Mouse (Mus musculus) hindbrain, embryonic 10.5 days (tissue): ENCODE data around the gene Myadml2. TPM values are rescaled to one million over a fixed set of nuclear protein-coding genes. Genes with fewer than 3 reads are reported as not detected.

Experiments used
- DNase-seq: peaks from one replicate; pipeline ENCODE4 v3.0.0-alpha.2; 2017; ENCODE audit warnings: low spot score
- H3K27ac ChIP-seq: fragments of 300-500 bp; sonication (generic); 2 replicates; pipeline ENCODE4 v1.5.1; 2016; ENCODE audit warnings: mild to moderate bottlenecking, moderate library complexity
- H3K27me3 ChIP-seq: fragments of 300-500 bp; sonication (generic); 2 replicates; pipeline ENCODE4 v1.6.1; 2016; ENCODE audit warnings: mild to moderate bottlenecking; ENCODE audit not compliant: poor library complexity, insufficient read depth, severe bottlenecking
- H3K36me3 ChIP-seq: fragments of 300-500 bp; sonication (generic); 2 replicates; pipeline ENCODE4 v1.6.1; 2016; ENCODE audit warnings: mild to moderate bottlenecking, moderate library complexity
- H3K4me1 ChIP-seq: fragments of 300-500 bp; sonication (generic); replicated peaks from 2 replicates; pipeline ENCODE4 v1.6.1; 2016; ENCODE audit warnings: mild to moderate bottlenecking
- H3K4me3 ChIP-seq: fragments of 300-500 bp; sonication (generic); 2 replicates; pipeline ENCODE4 v1.5.1; 2016; ENCODE audit warnings: mild to moderate bottlenecking, moderate library complexity
- H3K9me3 ChIP-seq: fragments of 300-500 bp; sonication (generic); 2 replicates; pipeline ENCODE4 v1.6.1; 2016; ENCODE audit warnings: mild to moderate bottlenecking, moderate library complexity
- WGBS: fragments of 180-500 bp; shearing (Covaris S2); methylation state at CpG from one replicate; pipeline ENCODE4 v1.1.7; 2016; 5-methylcytosine and 5-hydroxymethylcytosine counted together
- polyA plus RNA-seq: library from polyadenylated mRNA; unstranded; fragments of >200 nt; fragmentation: Nextera tagmentation; extraction: Ambion mirVana; gene quantifications from 2 replicates; pipeline ENCODE4 v1.2.1, GENCODE M21; 2016

Myadml2 gene
- polyA plus RNA-seq, 1 experiment from 2014 or later: not detected

DNA sequence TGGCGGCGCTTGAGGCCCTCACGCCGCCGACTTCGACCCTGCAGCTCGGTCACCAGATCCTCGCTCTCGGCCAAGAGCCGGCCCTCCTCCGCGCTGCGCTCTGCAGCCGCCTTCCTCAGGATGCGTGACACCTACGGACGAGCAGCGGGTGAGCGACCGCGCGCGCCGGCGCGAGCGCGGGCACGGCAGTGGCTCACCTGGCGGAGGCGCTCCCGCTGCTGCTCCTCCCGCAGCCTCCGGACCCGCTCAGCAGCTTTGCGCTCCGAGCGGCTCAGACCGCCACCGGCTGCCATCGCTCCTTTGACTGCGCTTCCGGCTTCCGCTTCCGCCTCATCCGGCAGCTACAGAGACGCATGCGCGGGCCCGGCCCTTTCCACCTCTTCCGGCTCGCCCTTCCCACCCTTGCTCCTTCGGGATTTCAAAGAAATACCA, 23.3 kb downstream of the Myadml2 start:
- Histone ChIP-seq H3K27ac (peak overlapping the region; percentile 88), H3K27me3 (no peaks in the 10 kb centered on the region), H3K9me3 (no peaks in the 10 kb centered on the region), H3K4me3 (peak overlapping the region; percentile 93), H3K4me1 (peaks cover 36% of the 10 kb centered on the region), H3K36me3 (peaks cover 72% of the 10 kb centered on the region)
- peak; percentile 87 for DNase-seq
- WGBS: under 1% methylated on average over 53 of the region's 53 CpGs

DNA sequence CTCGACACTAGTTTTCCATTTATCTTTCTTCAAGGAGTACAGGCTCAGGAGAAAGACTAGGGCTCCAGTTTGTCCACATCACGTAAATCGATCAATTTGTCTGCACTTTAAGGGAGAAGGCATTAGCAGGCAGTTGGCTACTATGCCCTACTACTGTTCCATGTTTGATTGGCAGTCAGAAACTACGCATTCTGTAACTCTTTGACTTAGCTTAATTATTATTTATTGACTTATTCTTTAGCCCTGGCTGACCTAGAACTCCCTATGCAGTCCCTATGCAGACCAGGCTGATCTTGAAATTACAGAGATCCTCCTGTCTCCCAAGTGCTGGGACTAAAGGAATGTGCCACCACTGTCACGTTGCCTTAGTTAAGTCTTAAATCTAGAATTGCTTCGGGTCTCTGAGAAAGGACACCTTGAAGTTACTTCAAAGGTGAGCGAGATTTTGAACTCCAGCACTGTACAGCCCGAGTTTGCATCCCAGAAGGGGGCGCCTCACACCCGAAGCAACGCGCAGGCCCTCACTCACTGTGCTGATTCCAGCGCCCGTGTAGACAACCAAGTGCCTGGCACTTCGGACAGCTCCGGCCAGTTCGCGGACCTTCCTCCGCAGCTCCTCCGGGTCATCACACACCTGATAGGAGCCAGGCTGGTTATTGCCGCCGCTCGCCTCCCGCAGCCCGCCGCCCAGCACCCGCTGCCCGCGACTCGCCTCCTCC, 23.8 kb downstream of the Myadml2 start:
- Histone ChIP-seq H3K27ac (peak overlapping the region; percentile 88), H3K36me3 (peaks cover 72% of the 10 kb centered on the region), H3K27me3 (no peaks in the 10 kb centered on the region), H3K4me1 (peaks cover 30% of the 10 kb centered on the region), H3K4me3 (peak overlapping the region; percentile 93), H3K9me3 (no peaks in the 10 kb centered on the region)
- DNase-seq: peak; percentile 64
- WGBS: 13% methylated on average over 30 of the region's 30 CpGs

DNA sequence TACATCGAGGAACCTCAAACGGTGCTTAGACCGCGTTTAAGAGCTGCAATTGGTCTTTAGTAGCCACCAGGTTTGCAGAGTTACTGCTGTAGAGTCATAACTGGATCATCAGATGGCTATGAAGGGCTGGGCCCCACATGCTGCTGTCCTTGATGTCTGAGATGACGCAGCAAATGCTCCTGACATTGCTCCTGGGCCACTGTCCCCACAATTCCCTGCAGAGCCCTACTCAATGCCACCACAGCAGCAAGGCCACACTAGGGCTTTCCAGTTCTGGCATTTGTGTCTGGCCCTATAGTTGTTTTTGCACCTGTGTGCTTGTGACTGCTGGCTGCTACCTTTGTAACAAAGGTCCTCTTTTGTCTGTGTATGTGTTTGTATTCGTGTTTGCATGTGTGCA, 25.2 kb downstream of the Myadml2 start:
- WGBS: 90% methylated on average over 6 of the region's 6 CpGs
- H3K4me3 ChIP-seq: no peak overlapping the region
- peaks cover 74% of the 10 kb centered on the region for H3K36me3 ChIP-seq
- H3K27ac ChIP-seq: no peak overlapping the region
- H3K4me1 ChIP-seq: peaks cover 33% of the 10 kb centered on the region
- no peaks in the 10 kb centered on the region for H3K9me3 ChIP-seq
- H3K27me3 ChIP-seq: no peaks in the 10 kb centered on the region
- no peak for DNase-seq

DNA sequence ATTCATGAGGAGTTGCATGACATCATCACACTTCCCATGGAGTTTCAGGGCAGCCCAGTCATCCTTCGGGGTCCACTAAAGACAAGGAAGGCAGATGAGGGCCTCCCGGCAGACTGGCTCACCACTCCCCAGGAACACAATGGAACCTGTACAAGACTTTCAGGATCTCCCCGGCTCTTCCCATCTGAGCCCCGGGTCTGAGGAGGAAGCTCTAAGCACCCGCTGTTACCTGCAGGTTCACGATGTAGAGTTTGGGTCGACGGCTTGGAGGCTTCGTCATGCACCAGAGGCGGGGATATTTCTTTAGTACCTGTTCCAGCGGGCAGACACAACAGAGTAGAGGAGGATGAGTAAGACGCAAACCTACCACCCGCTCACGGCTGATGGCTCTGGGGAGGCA, 27.8 kb downstream of the Myadml2 start:
- H3K27ac ChIP-seq: no peak overlapping the region
- H3K4me1 ChIP-seq: peaks cover 46% of the 10 kb centered on the region
- no peak for DNase-seq
- H3K36me3 ChIP-seq: peaks cover 66% of the 10 kb centered on the region
- H3K4me3 ChIP-seq: no peak overlapping the region
- H3K9me3 ChIP-seq: no peaks in the 10 kb centered on the region
- no peaks in the 10 kb centered on the region for H3K27me3 ChIP-seq
- WGBS: 95% methylated on average over 14 of the region's 14 CpGs

DNA sequence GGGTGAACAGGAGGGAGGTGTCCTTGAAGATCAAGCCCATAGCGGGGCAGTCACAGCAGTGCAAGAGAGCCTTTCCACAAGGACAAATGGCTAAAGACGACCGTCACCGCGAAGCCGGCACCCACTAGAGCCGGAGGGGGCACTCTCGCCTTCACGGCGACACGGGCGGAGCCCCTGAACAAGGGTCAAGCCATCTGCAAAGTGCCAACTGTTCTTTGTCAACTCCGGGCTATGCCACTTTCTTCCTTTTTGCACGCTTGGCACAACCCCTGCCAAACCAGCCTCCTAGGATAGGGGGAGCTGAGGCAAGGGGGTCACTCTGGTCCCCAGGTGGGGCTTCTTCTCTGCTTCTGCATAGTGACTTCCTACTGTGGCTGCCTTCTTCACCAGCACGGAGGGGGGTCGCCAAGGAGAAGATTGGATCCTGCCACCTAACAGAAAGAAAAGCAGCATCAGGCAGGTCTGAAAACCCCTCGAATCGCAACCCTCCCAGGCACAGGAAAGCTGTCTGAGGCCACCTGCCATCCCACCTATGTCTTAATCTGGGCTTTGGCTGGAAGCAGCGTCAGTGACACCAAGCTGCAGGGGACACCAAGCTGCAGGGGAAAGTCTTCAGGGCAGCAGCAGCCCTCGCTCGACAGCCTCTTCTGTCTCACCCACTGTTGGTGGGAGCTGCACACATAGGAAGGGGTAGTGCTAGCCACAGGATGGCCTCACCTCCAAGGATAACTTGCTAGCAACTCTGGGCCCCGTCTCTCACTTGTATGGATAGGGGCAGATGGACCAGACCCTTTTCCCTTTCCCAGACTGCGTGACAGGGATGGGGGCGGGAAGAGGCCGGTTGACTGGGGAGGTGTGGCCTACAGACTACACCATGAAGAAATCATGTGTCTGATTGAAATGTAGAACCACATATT, 29.1 kb downstream of the Myadml2 start:
- peaks cover 77% of the 10 kb centered on the region for H3K36me3 ChIP-seq
- no peaks in the 10 kb centered on the region for H3K27me3 ChIP-seq
- H3K4me3 ChIP-seq: peak overlapping the region; percentile 23; the same call in 1 of the 2 replicates
- H3K4me1 ChIP-seq: peaks cover 42% of the 10 kb centered on the region
- H3K27ac ChIP-seq: peak overlapping the region; percentile 89
- H3K9me3 ChIP-seq: no peaks in the 10 kb centered on the region
- 94% methylated on average over 25 of the region's 25 CpGs for WGBS
- no peak for DNase-seq

DNA sequence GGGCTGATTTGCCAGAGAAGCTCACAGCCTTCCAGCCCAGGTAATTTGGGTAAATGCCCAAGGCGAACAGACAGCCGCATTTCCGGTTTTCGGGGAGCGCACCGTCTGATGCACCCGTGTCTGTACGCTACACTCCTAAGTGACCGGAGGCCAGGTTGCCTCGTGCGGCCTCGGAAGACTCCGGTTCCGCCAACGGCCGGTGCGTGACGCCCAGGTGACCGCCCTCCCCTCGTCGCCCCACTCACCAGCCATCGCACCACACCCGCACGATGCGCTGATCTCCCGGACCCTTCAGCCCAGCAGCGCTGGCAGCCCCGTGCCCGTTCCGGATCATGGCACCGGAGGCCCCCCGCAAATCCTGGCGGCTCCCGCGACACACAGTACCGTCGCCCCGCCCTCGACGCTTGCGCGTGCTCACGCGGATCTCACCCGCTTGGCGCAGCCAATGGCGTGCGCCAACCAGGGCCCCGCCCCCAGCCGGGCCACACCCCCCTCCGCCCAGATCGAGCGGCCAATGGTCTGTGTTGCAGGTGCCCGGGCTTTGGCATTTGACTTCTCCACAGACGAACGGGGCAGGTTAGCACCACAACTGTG, 30.3 kb downstream of the Myadml2 start, which contains the start of gene Pcyt2:
Pcyt2 (minus strand) TSS at position 418 of the 594 bp plus-strand sequence.
- Histone ChIP-seq H3K9me3 (no peaks in the 10 kb centered on the region), H3K4me1 (peaks cover 38% of the 10 kb centered on the region), H3K36me3 (peaks cover 81% of the 10 kb centered on the region), H3K27ac (peak within 1 kb of the TSS; percentile 89), H3K4me3 (peak within 1 kb of the TSS; percentile 79), H3K27me3 (no peaks in the 10 kb centered on the region)
- peak; percentile 91 for DNase-seq
- WGBS: under 1% methylated on average over 56 of the region's 56 CpGs

DNA sequence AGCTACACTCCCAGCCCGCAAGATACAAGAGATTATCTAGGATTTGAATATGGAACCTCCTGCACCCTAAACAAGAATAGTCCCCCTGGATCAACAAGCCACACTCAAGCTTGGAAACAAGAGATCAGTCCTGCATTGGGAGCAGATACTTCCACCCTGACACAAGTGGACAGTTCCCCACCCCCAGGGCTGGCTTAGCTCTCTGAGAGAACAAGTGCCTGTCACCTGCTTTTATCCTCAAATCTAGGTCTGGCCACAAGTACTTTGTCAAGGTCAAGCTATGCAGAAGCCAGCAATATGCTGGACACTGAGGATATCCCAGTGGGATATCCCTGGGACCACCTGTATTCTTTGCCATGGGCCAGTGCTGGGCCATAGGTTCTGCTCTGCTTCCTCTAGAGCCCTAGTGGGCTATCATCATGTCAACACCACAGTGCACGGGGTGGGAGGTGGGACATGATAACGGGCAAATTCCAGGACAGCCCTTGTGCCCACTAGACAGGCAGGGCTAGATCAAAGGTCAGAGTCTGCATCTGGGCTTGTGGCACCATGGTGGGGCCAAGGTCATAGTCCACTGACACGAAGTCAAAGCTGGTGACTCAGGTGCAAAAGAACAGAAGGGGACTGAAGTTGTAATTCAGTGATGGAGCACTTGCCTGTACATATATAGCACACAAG, 31.2 kb downstream of the Myadml2 start:
- H3K36me3 ChIP-seq: peaks cover 82% of the 10 kb centered on the region
- no peaks in the 10 kb centered on the region for H3K27me3 ChIP-seq
- DNase-seq: no peak
- 53% methylated on average over 4 of the region's 4 CpGs for WGBS
- no peaks in the 10 kb centered on the region for H3K9me3 ChIP-seq
- peak overlapping the region; percentile 89 for H3K27ac ChIP-seq
- H3K4me1 ChIP-seq: peaks cover 38% of the 10 kb centered on the region
- H3K4me3 ChIP-seq: peak overlapping the region; percentile 79

DNA sequence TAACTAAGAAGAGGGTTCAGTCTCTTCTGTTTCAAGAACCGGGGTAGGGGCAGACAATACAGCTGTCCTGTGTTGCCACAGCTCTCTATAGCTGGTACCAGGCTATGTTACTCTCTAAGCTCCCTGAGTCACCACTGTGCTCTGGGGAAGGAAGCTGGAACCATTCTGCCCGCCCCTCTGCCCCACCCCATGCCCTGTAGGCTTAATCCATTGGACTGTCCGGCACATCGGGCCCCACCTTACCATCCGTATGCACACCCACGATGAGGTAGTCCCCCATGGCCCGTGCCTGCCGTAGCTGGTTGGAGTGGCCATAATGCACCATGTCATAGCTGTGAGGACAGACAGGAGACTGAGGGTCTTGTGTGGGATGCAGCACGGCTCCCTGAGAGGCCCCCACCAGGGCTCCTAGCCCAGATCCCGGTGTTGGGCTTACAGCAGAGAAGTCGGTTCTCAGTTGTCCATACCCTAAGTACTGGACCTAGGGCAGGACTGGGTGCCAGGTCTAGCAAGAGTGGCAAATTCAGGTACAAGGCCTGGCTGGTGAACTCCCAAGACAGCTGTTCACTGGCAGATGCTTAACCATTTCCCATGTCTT, 32.3 kb downstream of the Myadml2 start:
- Histone ChIP-seq H3K27me3 (no peaks in the 10 kb centered on the region), H3K4me1 (peaks cover 38% of the 10 kb centered on the region), H3K27ac (no peak overlapping the region), H3K9me3 (no peaks in the 10 kb centered on the region), H3K36me3 (peaks cover 82% of the 10 kb centered on the region), H3K4me3 (no peak overlapping the region)
- no peak for DNase-seq
- 92% methylated on average over 11 of the region's 11 CpGs for WGBS

DNA sequence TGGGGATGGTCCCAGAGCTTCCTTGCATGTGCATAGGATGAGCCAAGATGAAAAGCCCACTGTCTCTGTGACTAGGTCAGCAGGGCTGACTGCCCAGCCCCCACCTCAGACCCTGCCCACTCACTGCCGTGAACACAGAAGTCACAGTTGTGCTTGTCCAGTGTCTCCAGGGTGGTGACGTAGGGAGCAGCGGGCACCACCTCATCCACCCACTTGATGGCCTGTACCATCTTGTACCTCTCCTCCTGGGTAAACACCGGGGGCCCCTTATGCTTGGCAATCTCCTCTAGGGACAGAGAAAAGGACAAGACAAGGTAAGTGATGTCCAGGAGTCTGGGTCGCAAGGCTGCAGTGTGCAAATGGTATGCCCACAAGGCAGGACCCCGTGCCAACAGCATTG, 32.8 kb downstream of the Myadml2 start:
- 95% methylated on average over 6 of the region's 6 CpGs for WGBS
- DNase-seq: no peak
- H3K4me3 ChIP-seq: no peak overlapping the region
- H3K4me1 ChIP-seq: peaks cover 38% of the 10 kb centered on the region
- no peak overlapping the region for H3K27ac ChIP-seq
- H3K27me3 ChIP-seq: no peaks in the 10 kb centered on the region
- H3K9me3 ChIP-seq: no peaks in the 10 kb centered on the region
- H3K36me3 ChIP-seq: peaks cover 82% of the 10 kb centered on the region

DNA sequence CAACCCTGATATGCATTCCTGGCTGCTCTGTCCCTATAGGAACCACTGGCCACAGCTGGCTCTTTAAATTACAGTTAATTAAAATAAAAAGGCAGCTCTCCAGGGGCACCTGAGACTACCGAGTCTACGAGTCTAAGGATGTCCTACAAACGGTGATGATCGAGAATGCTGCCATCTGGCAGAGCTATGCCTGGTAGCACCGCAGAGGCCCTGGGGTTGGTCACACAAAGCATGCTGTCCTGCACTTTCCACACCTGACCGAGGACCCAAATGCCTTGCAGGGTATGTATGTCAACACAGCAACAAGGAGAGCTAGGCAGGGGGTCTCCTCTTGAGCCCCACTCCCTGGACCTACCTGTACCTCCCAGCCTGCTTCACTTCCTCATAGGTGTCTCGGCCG, 34.0 kb downstream of the Myadml2 start:
- peaks cover 80% of the 10 kb centered on the region for H3K36me3 ChIP-seq
- WGBS: 89% methylated on average over 8 of the region's 8 CpGs
- no peak for DNase-seq
- H3K27me3 ChIP-seq: peaks cover 10% of the 10 kb centered on the region
- H3K4me1 ChIP-seq: peaks cover 47% of the 10 kb centered on the region
- no peaks in the 10 kb centered on the region for H3K9me3 ChIP-seq
- no peak overlapping the region for H3K4me3 ChIP-seq
- no peak overlapping the region for H3K27ac ChIP-seq

DNA sequence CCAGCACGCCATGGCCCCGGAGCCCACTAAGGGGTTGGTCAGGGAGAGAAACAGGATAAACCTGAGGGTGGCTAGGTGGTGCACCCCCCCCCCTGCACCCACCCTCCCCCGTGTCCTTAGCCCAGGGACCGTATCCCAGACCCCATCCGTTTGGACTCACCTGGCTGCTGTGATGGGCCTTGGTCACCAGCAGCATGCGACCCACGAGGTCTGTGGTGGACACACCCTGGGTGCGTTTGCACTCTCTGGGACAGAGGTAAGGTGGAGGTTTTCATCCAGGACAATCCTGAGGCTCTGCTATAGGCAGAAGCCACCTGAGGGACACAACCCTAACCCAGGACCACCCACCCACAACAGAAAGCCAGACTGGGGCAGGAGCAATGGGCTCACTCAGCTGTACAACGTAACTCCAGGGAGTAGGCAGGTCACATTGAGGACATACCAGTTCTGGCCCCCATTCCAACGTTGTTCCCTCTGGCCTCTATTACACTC, 34.4 kb downstream of the Myadml2 start:
- Histone ChIP-seq H3K27ac (no peak overlapping the region), H3K36me3 (peaks cover 80% of the 10 kb centered on the region), H3K27me3 (peaks cover 13% of the 10 kb centered on the region), H3K4me1 (peaks cover 51% of the 10 kb centered on the region), H3K4me3 (no peak overlapping the region), H3K9me3 (no peaks in the 10 kb centered on the region)
- DNase-seq: no peak
- 89% methylated on average over 10 of the region's 10 CpGs for WGBS

DNA sequence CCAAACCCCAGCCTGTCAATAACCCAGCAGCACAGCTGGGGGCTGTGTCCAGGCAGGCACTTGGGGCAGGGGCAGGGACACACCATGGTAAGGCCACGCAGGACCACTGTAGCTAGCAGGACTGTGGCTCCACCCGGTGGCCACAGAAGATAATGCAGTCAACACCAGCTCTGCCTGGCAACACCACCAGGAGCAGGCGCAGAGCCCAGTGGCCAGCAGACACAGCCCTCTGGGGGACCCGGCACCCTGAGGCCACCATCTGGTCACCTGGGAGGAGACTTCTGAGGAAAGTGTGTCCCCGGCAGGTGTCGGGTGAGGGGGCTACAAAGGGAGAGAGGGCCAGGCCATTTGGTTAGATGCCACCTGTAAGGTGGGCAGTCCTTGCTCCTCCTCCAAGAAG, 35.2 kb downstream of the Myadml2 start:
- peak; percentile 74 for DNase-seq
- H3K4me3 ChIP-seq: peak overlapping the region; percentile 0; the same call in 1 of the 2 replicates
- WGBS: 46% methylated on average over 6 of the region's 6 CpGs
- peaks cover 20% of the 10 kb centered on the region for H3K27me3 ChIP-seq
- H3K4me1 ChIP-seq: peaks cover 51% of the 10 kb centered on the region
- peaks cover 76% of the 10 kb centered on the region for H3K36me3 ChIP-seq
- H3K9me3 ChIP-seq: no peaks in the 10 kb centered on the region
- no peak overlapping the region for H3K27ac ChIP-seq
